ENCODE assay signal across 8 mouse cellular contexts in genomic region chr6:24527155-24528063, GRCm38 (mm10). TPM values are rescaled to one million over a fixed set of nuclear protein-coding genes. Genes with fewer than 3 reads are reported as not detected.
A peak's percentile ranks its signal among the peaks of the same experiment; 100 is the strongest.
DNase-seq lines count a peak whose midpoint lies in the region; ATAC-seq and TF ChIP-seq lines count a peak whose summit lies in the region.

Ndufa5 (minus strand) TSS chr6:24528013.

- ATAC-seq in Patski, result peak; percentile 98
- peak; percentile 98 for ATAC-seq in hindbrain, embryonic 13.5 days (ENCODE audit: low FRiP score)

- CTCF ChIA-PET in Patski (lab: Charles Lee), result interaction anchor here (1.0 to 1.3 kb wide), 2 partner anchors 10 to 100 kb away, joined by 3 read pairs; no protein-coding TSS in a partner anchor

- WGBS in hindbrain, embryonic 13.5 days, result under 1% methylated on average over 53 of the region's 53 CpGs

- 0 out of 2 replicates have a peak within 1 kb of the TSS, but pooled peaks have one; percentile 13 for H3K27ac ChIP-seq in hindbrain, embryonic 13.5 days

- DNase-seq in Patski (ENCODE audit: low read depth, low spot score), result peak; percentile 68
- peak; percentile 94 for DNase-seq in cerebellum, postnatal 14 days
- DNase-seq in frontal cortex, postnatal 14 days (ENCODE audit: low spot score in 2 of 2), result peak; percentile 78 to 85
- DNase-seq in layer of hippocampus, postnatal 25 days (ENCODE audit: extremely low spot score in 1 of 2, low spot score in 1 of 2), result peak; percentile 50 to 77
- DNase-seq in lung, postnatal 25 days (ENCODE audit: low spot score), result peak; percentile 94
- peak; percentile 98 for DNase-seq in retina, embryonic 14.5 days (ENCODE audit: low spot score)
- peak; percentile 94 for DNase-seq in thymus, postnatal 4 days

- no peaks in the 10 kb centered on the region for H3K9me3 ChIP-seq in hindbrain, embryonic 13.5 days

- POLR2A ChIA-PET in Patski (lab: Charles Lee), result interaction anchor here (0.5 kb wide), 1 partner anchor 407 kb away, joined by 3 read pairs; no protein-coding TSS in a partner anchor

- TF ChIP-seq CTCF in Patski (IDR thresholded peaks at IDR 0.05), result no peak

- no peaks in the 10 kb centered on the region for H3K27me3 ChIP-seq in Patski
- no peaks in the 10 kb centered on the region for H3K27me3 ChIP-seq in hindbrain, embryonic 13.5 days

- in situ Hi-C loops in Patski (cut with MboI; ENCODE audit: low pct_unique_long_range_greater_than_20kb), result loop anchor here (5.0 to 10.0 kb wide), 2 partner anchors 100 to 197 kb away; no protein-coding TSS in a partner anchor

- peaks cover 20% of the 10 kb centered on the region for H3K4me1 ChIP-seq in hindbrain, embryonic 13.5 days (replicated peaks)

- H3K4me3 ChIP-seq in hindbrain, embryonic 13.5 days, result peak within 1 kb of the TSS; percentile 81

- peaks cover 13% of the 10 kb centered on the region for H3K36me3 ChIP-seq in hindbrain, embryonic 13.5 days

- H3K4me2 ChIP-seq in hindbrain, embryonic 13.5 days, result peak within 1 kb of the TSS; percentile 75

- peak within 1 kb of the TSS; percentile 85 for H3K9ac ChIP-seq in hindbrain, embryonic 13.5 days

RNA-seq across cellular contexts. Expression of gene Ndufa5, which starts in this region (rescaled TPM):
- 218 TPM for polyA plus RNA-seq in Patski (2021)
- polyA plus RNA-seq in hindbrain, embryonic 13.5 days (2015; fragmentation: Nextera tagmentation; extraction: Ambion mirVana), result 412 and 413 TPM in 2 replicates
- 100 to 1,000 TPM; 278 to 314 TPM for total RNA-seq in layer of hippocampus, postnatal 25 days (2021)

Comparison
In these comparisons a context has a peak if more than half of its experiments do, and no peak if none do; other contexts are left out.
1. Peak in every context shown above with its lines: DNase-seq, ATAC-seq, H3K4me3 ChIP-seq and H3K27ac ChIP-seq.